Mouse (Mus musculus) kidney, adult 2 months (tissue): Measurements from ENCODE around the gene Cys1. TPM values are rescaled to one million over a fixed set of nuclear protein-coding genes. Genes with fewer than 3 reads are reported as not detected.
A peak's percentile ranks its signal among the peaks of the same experiment; 100 is the strongest.

Source experiments
- DNase-seq: peaks from one replicate; pipeline ENCODE4 v3.0.0; 2021
- H3K27ac ChIP-seq: fragments of 200-500 bp; 2 replicates; pipeline ENCODE4 v1.5.1; 2012; ENCODE audit warnings: low read depth, low read length, control low read depth, inconsistent platforms; ENCODE audit not compliant: insufficient read depth
- H3K27me3 ChIP-seq: fragments of 200-500 bp; replicated peaks from 2 replicates; pipeline ENCODE4 v1.6.1; 2012; ENCODE audit warnings: mild to moderate bottlenecking, moderate library complexity, low read length, inconsistent platforms; ENCODE audit not compliant: control insufficient read depth, insufficient read depth
- H3K36me3 ChIP-seq: fragments of 200-500 bp; 2 replicates; pipeline ENCODE4 v1.6.1; 2012; ENCODE audit warnings: mild to moderate bottlenecking, moderate library complexity, low read length, inconsistent platforms; ENCODE audit not compliant: control insufficient read depth, insufficient read depth
- H3K4me1 ChIP-seq: fragments of 200-500 bp; 2 replicates; pipeline ENCODE4 v1.6.1; 2011; ENCODE audit warnings: low read length; ENCODE audit not compliant: control insufficient read depth, insufficient read depth
- H3K4me3 ChIP-seq: fragments of 200-500 bp; 2 replicates; pipeline ENCODE4 v1.5.1; 2011; ENCODE audit warnings: mild to moderate bottlenecking, low read depth, low read length, control low read depth; ENCODE audit not compliant: insufficient read depth
- CTCF ChIP-seq: fragments of 200-500 bp; conservative IDR thresholded peaks from 2 replicates; pipeline ENCODE4 v1.5.1; 2011; ENCODE audit warnings: low read depth, mild to moderate bottlenecking, control low read depth, low read length, moderate library complexity, mixed read lengths; ENCODE audit not compliant: insufficient read depth, insufficient read length
- POLR2A ChIP-seq: fragments of 200-500 bp; IDR thresholded peaks from one replicate; pipeline ENCODE4 v1.6.1; 2011; ENCODE audit warnings: low read depth, low read length, control low read depth
- WGBS: fragments of 180-500 bp; shearing (Covaris S2); methylation state at CpG from one replicate; pipeline ENCODE4 v1.1.7; 2018; 5-methylcytosine and 5-hydroxymethylcytosine counted together
- polyA plus RNA-seq: library from polyadenylated mRNA; depleted of rRNA; stranded (reverse); fragments of >200 nt; gene quantifications from 2 replicates; pipeline ENCODE4 v1.2.3, GENCODE M21; 2012; rRNA removed

Cys1 gene
- polyA plus RNA-seq, 1 experiment: 93.2 TPM

GRCm38 (mm10) chr12:24627215-24627614 lies 54.4 kb downstream of the Cys1 start:
- H3K27me3 ChIP-seq: no peaks in the 10 kb centered on the region
- WGBS: 36% methylated on average over 3 of the region's 3 CpGs
- H3K4me3 ChIP-seq: no peak overlapping the region

GRCm38 (mm10) chr12:24626401-24626800 lies 55.2 kb downstream of the Cys1 start:
- H3K36me3 ChIP-seq: no peaks in the 10 kb centered on the region
- no peak for TF ChIP-seq POLR2A
- TF ChIP-seq CTCF: no peak
- peak overlapping the region; percentile 19; the same call in 1 of the 2 replicates for H3K27ac ChIP-seq
- no peak overlapping the region for H3K4me3 ChIP-seq
- WGBS: 50% methylated on average over 5 of the region's 5 CpGs
- peak; percentile 73 for DNase-seq
- peaks cover 14% of the 10 kb centered on the region; the same call in 1 of the 2 replicates for H3K4me1 ChIP-seq
- no peaks in the 10 kb centered on the region for H3K27me3 ChIP-seq

More at GRCm38 (mm10) chr12:24627215-24627614, 54.4 kb downstream of the Cys1 start:
- H3K36me3 ChIP-seq: no peaks in the 10 kb centered on the region
- TF ChIP-seq CTCF: no peak; the same call in 1 of the 2 replicates
- TF ChIP-seq POLR2A: no peak
- DNase-seq: peak; percentile 48
- H3K4me1 ChIP-seq: peaks cover 14% of the 10 kb centered on the region; the same call in 1 of the 2 replicates
- peak overlapping the region; percentile 34 for H3K27ac ChIP-seq

GRCm38 (mm10) chr12:24623486-24624251 lies 57.9 kb downstream of the Cys1 start:
- Histone ChIP-seq H3K4me1 (peaks cover 14% of the 10 kb centered on the region; the same call in 1 of the 2 replicates), H3K4me3 (no peak overlapping the region), H3K27ac (no peak overlapping the region), H3K27me3 (no peaks in the 10 kb centered on the region), H3K36me3 (no peaks in the 10 kb centered on the region)
- WGBS: 85% methylated on average over 12 of the region's 12 CpGs
- no peak for TF ChIP-seq POLR2A
- no peak for DNase-seq

- TF ChIP-seq CTCF: no peak
- TF ChIP-seq POLR2A: no peak
- H3K4me3 ChIP-seq: no peak overlapping the region
These were observed 62.2 kb downstream of the Cys1 start for GRCm38 (mm10) chr12:24619436-24619835.

More at GRCm38 (mm10) chr12:24619436-24619835, 62.2 kb downstream of the Cys1 start:
- Histone ChIP-seq H3K4me1 (peaks cover 4% of the 10 kb centered on the region), H3K27ac (no peak overlapping the region), H3K36me3 (no peaks in the 10 kb centered on the region), H3K27me3 (no peaks in the 10 kb centered on the region)
- no peak for DNase-seq
- 82% methylated on average over 4 of the region's 4 CpGs for WGBS

Other genes with a start within 250 kb of the Cys1 start
- 7.6 and 9.5 TPM in 2 replicates for gene Taf1b, start 183.5 kb downstream of the Cys1 start, polyA plus RNA-seq
- gene Grhl1, start 109.5 kb downstream of the Cys1 start, polyA plus RNA-seq: 0.67 and 0.72 TPM in 2 replicates
- 8.4 and 8.5 TPM in 2 replicates for gene Klf11, start 30.5 kb downstream of the Cys1 start, polyA plus RNA-seq
- gene Rrm2, start 26.4 kb upstream of the Cys1 start, polyA plus RNA-seq: 1.3 and 1.6 TPM in 2 replicates
- gene Mboat2, start 149.1 kb upstream of the Cys1 start, polyA plus RNA-seq: 5.2 and 6.2 TPM in 2 replicates